Mouse (Mus musculus) mouse trophoblast stem cell (cell line): ENCODE results near the gene Mrgprf.

ENCODE experiments used
- in situ Hi-C, 2 experiments: fragments of 300-500 bp; cut with MseI, MboI; formaldehyde crosslinking; loops; 2 replicates in 1 of 2; 3 replicates in 1 of 2; pipeline ENCODE4 v1.15.1; 2025

The Mrgprf gene

DNA sequence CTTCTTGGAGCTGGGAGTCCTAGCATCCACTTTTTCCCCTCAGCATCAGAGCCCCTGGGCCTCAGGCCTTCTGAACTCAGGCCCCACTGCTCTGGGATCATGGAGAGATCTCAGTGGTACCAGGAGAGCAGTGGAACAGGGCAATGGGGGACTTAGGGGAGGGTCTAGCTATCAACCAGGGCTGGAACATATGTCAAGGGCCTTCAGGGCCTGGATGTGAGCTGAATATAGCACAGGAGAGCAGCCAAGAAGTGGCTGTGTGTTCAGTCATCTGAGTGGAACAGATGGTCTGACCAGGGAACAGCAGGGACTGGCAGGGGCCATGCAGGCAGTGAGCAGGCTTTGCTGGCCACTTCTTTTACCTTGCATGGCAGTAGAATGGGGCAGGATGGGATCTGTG is 34.6 kb downstream of the Mrgprf start:
- in situ Hi-C loops, result no loop called here

DNA sequence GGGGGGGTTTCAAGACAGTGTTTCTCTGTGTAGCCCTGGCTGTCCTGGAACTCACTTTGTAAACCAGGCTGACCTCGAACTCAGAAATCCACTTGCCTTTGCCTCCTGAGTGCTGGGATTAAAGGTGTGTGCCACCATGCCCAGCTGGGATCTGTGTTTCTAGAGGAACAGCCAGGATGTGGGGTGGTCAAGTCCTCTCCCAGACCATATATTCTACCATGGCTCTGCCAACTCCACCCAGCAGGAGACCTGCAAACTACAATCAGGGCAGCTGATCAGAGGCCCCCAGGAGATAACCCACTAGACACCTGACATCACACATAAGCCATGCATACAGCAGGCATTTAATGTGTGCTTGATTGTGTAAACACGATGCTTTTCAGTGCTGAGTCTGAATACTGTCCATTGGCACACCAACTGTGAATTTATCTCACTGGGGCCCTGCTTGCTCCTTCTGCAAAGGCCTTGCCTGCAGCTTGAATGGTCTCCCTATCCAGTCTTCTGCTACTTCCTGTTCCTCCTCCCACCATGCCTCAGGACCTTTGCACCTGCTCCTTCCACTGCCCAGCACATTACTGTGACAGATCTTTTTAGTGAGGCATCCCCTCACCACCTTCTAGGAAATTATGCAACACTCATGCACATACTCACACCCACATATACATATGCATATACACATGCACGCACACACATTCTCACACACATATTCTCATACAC is 35.1 kb downstream of the Mrgprf start:
- in situ Hi-C loops, result no loop called here

DNA sequence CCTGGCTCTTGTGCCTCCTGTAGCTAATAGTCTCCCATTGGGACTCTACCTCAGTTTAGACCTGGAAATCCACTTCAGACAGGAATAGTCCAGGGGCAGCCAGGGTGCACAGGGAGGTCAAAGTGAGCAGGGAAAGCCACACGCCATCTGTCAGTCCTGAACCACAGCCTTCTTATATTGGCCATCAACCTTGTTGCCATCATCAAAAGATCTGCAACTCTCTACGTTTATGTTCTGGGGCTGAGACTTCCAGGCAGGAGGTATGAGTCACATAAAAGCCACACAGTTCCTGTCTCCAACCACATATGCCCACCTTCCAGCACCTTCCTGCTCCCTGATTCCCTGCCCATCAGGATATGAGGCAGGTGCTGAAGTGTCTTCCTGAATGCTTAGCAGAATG is 37.3 kb downstream of the Mrgprf start:
- in situ Hi-C loops, result no loop called here

DNA sequence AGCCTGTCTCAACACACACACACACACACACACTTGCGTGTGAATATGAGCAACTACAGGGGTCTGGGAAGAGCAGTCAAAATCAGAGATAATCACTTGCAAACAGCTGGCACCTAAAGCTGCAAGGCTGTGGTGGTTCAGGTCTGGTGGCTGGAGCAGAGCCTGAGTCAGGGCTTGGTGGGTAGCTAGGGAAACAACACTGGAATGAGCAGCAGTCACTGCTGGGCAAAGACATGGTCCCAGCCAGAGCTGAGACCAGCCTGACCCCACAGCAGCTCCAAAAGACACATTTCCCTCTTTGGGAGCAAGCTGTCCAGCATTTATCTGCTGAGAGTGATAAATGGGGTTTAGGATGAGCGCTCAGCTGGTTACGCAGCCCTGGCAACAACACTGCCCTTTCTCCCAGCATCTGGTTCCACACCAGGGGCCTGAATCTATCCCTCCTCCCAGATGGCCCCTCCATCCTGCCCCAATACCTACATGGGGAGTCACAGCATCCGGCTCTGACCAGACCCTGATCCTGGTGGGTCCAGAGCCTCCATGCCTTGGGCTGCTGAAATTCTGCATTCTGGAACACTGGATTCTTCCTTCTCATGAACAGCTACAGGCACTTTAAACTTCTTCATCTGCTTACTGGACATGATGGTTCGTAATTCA is 39.7 kb downstream of the Mrgprf start:
- in situ Hi-C loops, result no loop called here
